Mouse (Mus musculus): Measurements from ENCODE around the gene Fig4.

Gene Fig4

DNA sequence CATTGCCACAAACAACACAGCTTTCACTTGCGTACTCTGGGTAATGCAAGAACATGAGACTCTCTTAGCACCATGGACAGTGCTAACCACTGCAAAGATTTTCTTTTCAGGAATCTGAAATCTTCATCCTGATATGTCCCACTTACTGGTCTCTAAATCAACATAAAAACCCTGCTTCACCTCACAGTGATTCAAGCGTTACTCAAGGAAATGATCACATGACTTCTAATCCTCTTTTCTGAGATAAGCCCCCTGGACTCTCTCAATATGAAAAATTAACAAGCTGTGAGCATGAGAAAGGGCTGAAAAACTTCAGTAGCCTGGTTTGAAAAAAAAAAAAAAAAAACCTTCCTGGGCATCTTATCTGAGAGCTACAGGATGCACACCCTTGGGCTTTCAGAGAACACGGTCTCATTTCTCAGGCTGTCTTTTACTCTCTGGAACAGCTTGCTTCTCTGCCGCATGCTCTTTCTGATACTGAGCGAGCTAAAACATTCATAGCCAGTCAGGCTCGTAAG is 94.1 kb downstream of the Fig4 start:
- DNase-seq: no peak

DNA sequence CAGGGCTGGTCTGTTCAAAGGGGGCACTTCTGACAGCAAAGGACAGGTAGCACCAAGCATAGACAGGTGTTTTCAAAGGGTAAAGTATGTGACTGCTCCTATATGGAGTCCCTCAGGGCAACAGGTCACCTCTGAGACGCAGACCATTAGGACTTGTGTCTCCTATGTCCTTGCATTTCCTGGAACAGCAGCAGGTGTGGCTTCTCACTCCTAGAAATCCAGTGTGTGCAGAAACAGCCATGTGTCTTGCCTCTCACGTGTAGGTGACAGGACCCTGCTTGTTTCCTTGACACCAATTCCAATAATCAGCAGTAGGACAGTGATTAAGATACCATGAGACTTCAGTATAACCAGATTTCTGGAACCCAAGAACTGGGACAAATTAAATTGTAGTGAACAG is 97.4 kb downstream of the Fig4 start:
- no peak for DNase-seq

DNA sequence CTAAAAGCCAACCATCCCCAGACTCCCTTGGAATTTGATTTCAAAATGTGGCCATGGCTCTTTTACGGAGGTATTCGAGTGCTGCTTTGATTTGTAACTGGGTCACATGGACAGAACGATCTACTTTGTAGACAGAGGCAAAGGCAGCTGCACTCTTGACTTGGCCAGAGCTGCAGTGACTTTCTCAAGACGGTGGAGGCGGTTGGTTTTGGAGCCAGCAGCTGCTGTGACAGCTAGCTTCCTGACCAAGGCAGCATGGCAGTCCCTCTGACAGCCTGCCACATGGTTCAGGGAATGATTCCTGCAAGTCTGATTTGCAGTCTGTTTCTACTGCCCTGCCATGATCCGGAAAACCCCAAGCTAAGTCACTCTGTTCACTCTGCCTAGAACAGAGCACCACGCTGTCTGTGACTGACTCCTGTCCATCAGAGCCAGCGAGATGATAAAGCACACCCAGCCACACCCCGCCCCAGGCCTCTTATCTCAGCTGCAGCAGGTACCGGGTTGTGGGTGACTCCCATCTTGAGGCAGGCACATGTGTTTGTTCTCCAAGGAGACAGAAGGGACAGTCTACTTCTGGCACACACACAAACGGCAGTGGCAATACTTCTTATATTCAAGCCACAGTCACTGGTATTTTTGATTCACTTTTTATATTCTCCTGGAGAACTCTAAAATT is 98.3 kb downstream of the Fig4 start:
- DNase-seq: no peak

DNA sequence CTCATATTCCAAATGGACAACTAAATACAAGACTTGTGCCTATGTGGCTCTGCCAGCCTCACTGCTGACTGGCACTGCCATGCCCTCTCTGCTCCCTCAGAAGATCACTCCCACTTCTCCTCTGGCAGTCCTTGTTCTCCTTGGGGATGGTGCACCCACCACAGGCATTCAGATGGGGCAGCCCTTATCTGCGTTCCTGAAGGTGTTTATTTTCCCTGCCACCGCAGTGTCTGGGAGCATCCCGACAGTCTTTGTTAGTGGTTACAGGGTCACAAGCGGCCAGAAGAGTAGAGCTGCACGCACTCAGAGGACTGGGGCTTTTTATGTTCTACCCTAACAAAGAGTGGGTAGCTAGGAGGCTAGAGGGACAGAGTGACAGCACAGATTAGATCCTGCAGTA is 98.9 kb downstream of the Fig4 start:
- no peak for DNase-seq

DNA sequence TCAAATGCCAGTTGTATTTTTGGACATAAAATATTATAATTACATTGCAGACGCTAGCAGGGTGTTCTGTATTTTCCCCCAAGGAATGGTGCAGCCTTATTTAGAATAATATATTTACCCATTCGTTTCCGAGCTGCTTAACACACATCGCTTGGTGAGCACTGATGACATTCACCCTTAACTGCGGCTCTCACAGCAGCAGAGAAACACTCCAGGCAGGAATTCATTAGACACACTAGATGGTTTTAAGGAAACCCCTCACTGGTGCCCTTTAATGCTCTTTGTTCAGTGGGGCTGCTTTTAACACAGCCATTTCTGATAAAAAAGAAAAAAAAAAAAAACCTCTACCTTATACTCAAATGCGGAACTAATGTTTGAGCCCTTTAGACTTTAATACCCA is 104.3 kb downstream of the Fig4 start:
- DNase-seq: no peak

DNA sequence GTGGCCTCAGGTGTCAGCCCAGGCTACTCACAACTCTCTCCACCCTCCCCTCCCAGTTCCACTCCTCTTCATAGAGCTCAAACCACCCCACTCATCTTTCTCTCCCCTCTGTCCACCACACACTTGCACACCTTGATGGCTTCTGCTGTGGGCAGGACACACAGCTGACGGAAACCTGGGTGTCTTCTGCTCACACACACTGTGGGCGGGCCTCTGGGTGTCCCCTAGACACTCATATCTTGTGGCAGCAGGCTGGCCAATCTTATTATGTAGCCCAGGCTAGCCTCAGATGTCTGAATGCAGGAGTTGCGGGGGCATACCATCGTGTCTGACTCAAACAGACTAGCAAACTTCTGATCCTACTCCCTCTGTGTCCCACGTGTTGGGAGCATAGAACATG is 105.3 kb downstream of the Fig4 start:
- DNase-seq: no peak

DNA sequence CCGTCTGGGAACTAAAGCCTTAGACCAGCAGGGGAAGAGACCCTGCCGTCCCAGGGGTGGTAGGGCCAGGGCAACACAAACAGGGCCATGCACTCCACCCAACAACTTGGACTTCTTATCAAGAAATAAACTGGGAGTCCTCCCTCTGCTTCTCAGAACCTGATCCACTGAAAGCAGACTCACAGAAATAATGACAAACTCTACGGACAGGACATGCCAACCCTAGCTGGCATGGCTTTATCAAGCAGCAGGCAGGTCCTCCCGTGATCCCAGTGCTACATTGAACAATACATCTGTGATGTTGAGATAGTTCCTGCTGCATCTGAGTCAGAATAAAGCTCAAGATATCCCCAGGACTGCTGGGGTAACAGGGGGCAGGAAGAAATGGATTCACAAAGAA is 106.8 kb downstream of the Fig4 start:
- no peak for DNase-seq

DNA sequence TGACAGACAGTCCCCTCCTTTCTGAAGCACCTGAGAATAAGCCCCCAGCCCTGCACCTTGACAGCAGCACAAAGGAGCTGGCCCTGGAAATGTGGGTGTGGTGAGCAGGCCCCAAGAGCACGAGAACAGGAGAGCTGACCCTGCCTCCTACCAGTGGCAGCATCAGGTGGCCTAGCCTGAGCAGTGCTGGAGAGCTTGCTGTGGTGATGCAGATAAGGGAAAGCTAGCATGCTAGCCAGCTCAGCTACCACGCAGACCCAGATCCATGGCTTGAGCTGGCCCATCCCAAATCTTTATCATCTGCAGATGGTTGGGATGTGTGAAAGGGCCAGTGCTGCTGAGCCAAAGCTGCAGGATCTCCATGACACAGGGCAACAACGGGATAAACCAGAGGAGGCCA is 113.7 kb downstream of the Fig4 start:
- DNase-seq: no peak

DNA sequence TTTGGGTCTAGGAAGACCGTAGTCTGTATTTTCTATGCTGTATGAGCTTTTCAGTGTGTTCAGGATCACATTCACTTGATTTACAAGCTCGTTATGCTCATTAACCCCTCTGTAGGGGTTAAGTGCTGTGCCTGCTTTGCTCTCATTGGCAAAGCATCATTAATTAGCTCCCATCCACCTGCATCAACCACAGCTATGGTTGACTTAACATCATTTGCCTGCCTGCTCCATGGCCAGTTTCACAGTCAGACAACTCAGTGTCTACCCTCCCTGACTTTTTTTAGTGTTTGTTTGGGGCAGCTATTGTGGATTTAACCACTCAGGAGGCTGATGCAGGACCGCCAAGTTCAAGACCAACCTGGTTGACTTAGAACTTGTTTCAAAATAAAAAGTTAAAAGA is 119.1 kb downstream of the Fig4 start:
- DNase-seq: no peak

DNA sequence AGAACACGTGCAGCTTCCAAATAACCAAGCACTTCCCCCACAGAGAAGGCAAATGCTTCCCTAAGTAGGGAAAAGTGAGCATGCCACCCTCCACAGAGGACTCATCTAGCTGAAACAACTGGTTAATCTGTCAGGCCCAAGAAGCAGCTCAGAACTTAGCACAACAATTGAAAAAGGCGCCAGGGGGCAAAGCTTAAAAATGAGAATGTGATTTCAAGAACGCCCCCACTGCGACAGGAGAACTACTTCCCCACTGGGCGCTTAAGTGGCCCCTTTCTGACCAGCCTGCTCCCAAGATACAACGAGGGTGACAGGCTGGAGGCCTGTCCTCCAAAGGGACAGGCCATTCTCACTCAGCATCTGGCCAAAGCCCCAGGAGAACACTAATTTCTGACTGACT is 120.4 kb downstream of the Fig4 start:
- no peak for DNase-seq

DNA sequence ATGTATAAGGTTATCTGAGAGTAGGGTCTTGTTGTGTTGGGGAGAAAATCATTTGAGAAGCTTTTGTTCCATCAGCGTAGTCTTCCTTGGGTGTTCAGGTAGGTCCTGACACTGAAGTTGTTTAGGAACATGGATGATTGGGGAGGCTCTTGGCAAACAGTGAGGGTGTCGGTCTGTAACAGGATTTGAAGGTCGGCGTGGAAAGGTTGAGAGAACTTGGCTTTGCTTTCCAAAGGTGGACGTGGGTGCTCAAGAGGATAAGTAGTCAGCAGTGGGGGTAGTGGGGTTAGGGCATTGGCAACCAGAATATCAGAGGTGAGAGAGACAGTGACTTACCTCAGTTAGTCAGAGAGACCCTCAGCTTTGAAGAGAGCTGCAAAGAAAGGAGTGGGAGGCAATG is 136.9 kb downstream of the Fig4 start:
- no peak for DNase-seq

DNA sequence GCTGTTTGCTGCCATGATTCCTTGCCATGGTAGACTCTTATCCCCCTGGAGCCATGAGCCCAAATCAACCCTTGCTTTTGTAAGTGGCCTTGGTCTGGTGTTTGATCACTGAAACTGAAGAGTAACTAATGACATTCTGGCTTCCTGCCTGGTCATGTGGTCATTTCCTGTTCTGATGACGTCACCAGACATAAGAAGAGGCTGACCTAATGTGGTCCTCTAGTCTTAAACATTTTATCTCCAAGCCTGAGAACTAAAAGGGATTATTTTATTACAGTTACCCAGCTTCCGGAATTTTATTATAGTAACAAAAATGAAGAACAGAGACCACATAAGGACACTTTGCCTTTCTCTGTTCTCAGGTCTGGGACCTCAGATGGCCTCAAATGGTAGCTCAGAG is 140.0 kb downstream of the Fig4 start:
- no peak for DNase-seq

DNA sequence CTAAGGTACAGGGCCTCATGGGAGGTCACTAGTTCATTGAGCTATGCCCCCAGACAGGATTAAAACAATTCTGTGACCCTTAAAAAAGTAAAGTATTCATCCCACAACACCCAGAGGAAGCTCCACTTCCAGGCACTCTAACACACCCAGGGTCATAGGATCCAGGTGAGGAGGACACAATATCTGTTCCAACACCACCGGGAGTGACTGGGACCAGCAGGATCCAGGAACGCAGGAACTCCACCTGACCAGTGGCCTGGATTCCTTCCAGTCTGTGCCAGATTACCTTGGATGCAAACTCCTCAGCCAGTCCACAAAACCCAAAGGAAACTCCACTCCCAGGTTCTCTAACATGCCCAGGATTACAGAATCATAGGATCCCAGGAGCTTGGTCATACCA is 145.8 kb downstream of the Fig4 start:
- DNase-seq: no peak

DNA sequence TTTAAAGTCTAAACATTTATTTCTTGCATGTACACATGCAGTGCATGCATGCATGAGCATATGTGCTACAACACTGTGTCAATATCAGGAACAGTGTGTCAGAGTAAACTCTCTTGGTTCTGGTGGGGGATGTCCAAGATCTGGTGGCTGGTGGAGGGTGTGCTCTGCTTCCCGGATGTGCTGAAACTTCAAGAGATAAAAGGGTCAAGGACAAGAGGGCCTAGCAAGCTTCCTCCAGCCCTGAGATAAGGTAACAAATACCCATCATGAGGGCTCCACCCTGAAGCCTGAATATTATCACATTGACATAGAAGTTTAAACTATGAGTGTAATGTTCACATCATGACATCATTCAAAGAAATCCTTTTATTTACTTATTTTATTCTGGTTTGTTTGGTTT is 146.4 kb downstream of the Fig4 start:
- DNase-seq: no peak

DNA sequence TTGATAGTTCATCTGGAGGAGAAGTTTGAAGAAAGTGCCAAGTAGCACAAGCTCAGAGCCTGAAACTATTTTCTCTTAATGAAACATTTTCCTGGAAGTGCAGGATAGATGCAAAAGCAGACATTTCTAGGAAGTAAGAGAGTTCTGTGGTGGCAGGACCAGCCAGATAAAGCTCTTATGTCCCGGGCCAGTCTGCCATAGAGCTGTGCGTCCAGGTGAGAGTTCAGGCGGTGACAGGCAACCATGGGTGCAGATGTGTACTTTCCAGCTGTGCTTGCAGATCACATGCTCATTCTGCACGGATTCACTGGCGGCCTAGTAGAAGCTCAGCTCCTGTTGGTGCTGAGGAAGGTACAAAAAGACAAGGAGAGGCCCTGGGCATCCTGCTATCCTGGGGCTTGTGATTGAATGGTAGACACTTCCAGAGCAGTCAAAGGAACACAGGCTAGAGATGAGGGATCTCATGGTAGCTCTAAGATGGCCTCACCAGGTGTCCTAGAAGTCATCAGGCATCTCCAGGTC is 149.8 kb downstream of the Fig4 start:
- DNase-seq: no peak

DNA sequence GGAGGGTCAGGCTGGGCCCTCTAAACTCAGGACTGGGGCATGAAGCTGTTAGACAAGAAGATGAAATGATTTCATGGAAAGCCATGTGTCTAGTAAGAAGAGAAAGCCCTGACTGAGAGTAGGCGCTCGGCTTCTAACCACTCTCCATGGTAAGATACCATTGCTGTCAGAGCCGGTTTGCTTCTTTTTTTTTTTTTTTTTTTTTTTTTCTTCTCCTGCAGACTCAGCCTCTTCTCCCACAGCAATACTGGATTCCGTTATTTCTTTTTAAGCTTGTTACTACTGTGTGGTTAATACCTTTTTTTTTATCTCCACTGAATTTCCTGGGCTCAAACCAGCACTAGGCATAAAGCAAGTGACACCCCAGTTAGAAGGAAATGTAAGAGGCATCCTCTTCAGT is 151.2 kb downstream of the Fig4 start:
- DNase-seq: no peak

DNA sequence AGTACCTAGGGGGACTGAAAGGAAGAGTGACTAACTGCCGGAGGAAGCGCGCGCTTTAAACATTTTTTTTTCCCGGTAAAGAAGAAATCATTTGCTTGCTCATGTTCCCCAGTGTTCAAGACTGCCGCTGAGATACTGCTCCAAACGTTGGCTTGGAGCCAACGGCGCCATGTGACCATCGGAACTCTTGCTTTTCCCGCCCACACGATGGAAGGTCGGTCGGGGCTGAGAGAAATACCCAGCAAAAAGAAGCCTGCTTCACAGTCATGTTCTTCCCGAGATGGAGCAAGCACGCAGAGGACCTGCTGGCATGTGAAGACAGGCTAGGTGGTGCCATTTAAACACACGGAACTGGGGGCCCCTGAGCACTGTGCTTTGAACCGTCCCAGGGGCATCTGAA is 151.6 kb downstream of the Fig4 start:
- DNase-seq: no peak

DNA sequence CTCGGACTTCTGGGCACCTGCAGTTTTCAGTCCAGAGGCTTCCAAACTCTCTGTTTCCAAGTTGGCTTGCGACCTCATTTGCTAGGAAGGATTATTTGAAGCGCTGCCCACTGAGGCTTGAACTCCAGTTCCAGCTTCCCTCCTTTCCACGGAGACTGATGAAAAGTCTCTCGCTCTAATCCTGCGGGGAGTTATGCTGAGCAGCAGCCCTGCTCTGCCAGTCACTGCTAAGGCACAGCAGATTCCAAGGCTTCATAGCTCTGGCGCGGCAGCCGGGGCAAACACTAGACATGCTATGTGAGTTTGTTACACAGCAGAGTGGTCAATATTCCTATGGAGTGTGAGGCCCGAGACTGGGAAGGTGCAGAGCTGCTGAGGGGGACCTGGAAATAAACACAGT is 152.0 kb downstream of the Fig4 start:
- no peak for DNase-seq

DNA sequence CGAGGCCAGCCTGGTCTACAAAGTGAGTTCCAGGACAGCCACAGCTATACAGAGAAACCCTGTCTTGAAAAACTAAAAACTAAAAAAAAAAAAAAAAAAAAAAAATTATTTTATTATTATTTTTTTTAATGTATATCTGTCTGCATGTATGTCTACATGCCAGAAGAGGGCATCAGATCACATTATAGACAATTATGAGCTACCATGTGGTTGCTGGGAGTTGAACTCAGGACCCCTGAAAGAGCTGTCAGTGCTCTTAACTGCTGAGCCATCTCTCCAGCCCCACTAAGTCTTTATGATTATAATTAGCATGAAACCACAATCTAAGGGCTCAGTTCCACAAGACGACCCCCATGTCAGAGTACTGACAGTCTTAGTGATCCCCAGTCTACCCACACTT is 152.6 kb downstream of the Fig4 start:
- no peak for DNase-seq

DNA sequence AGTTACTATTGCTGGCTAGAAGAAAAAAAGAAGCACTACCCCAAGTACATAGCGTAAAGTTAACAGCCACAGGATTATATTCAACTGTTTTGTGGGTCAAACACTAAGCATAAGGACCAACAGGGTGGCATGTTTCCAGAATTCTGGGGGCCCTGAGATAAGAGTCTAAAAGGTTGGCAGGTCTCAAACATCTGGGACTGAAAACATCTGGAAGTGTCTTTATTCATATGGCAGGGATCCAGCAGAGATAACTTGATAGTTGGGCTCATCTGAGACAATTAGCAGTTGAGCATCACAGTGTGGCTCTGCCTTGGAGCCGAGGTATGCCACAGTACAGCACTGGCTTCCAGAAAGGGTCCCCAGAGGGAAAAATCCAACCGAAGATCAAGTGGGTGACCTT is 153.8 kb downstream of the Fig4 start:
- no peak for DNase-seq

DNA sequence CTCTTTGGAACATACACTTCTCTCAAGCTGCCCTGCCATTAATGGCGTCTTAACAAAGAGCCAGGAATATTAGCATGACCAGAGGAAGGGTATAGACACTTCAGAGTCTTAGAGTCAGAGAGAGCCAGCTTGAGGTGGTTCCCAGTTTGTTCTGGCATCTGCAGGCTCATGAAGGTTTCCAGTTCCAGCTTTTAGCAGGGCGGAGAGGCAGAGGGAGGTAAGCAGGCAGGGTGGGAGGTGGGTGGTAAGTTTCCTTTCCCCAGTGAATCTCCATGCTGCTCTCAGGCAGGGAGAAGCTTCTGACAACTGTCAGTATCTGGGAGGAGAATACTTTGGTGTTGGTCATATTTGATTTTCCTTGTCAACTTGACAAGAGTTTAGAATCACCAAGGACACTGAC is 156.9 kb downstream of the Fig4 start:
- DNase-seq: no peak
